Mouse (Mus musculus): ENCODE measurements at regions not wholly inside any gene's neighbourhood (a gene's known extent, or its start where the extent isn't known, plus 50 kb on each side); places are given as distances from the start of the nearest gene placed in this dataset.

DNA sequence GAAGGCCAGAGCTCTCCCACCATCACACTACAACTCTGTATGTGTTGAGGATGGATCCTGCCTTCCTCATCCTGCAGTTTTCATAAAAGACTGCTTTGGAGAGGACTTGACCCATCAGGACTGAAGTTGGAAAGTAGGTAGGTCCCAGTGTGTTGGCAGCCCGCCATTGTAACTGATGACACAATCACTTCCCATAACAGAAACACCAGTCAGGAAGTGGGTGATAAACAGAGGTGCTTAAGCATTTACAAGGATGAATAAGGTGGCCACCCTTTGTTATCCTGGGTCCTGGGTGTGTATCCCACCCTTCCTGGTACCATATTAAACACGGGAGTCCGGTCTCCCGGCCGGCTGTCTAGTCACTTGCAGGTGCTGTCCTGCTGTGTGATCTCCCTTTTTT, 118.3 kb downstream of the Snx10 start:
- TF ChIP-seq POLR2A (IDR thresholded peaks at IDR 0.05; ENCODE audit: insufficient read depth, low read depth, low read length) (no peak), CTCF (IDR thresholded peaks at IDR 0.05; ENCODE audit: insufficient read depth, low read depth, low read length) (no peak)

Measured in olfactory bulb, adult 2 months (tissue).